Mouse (Mus musculus) liver, adult 2 months (tissue): ENCODE data around the gene Grap. TPM values are rescaled to one million over a fixed set of nuclear protein-coding genes. Genes with fewer than 3 reads are reported as not detected.

Experiments used
- DNase-seq: peaks from one replicate; pipeline ENCODE4 v3.0.0-alpha.2; 2011; ENCODE audit warnings: low read depth, low spot score; ENCODE audit errors: extremely low read depth
- H3K27ac ChIP-seq: fragments of 200-500 bp; replicated peaks from 2 replicates; pipeline ENCODE4 v1.5.1; 2012; ENCODE audit warnings: low read depth, mild to moderate bottlenecking, control low read depth, inconsistent platforms, low read length; ENCODE audit not compliant: insufficient read depth
- H3K27me3 ChIP-seq: fragments of 200-500 bp; 2 replicates; pipeline ENCODE4 v1.6.1; 2012; ENCODE audit warnings: mild to moderate bottlenecking, moderate library complexity, low read length, inconsistent platforms; ENCODE audit not compliant: control insufficient read depth, insufficient read depth
- H3K36me3 ChIP-seq: fragments of 200-500 bp; 2 replicates; pipeline ENCODE4 v1.6.1; 2012; ENCODE audit warnings: low read length, inconsistent platforms; ENCODE audit not compliant: control insufficient read depth, insufficient read depth
- H3K4me1 ChIP-seq: fragments of 200-500 bp; 2 replicates; pipeline ENCODE4 v1.6.1; 2011; ENCODE audit warnings: low read length; ENCODE audit not compliant: control insufficient read depth, insufficient read depth
- H3K4me3 ChIP-seq: fragments of 200-500 bp; 2 replicates; pipeline ENCODE4 v1.5.1; 2011; ENCODE audit warnings: low read depth, mild to moderate bottlenecking, control low read depth, low read length, moderate library complexity; ENCODE audit not compliant: insufficient read depth
- H3K79me2 ChIP-seq: fragments of 200-500 bp; 2 replicates; pipeline ENCODE4 v1.6.1; 2012; ENCODE audit warnings: inconsistent platforms, mild to moderate bottlenecking, low read length, moderate library complexity; ENCODE audit not compliant: control insufficient read depth, insufficient read depth
- H3K9ac ChIP-seq: fragments of 200-500 bp; 2 replicates; pipeline ENCODE4 v1.6.1; 2012; ENCODE audit warnings: low read depth, mild to moderate bottlenecking, control low read depth, inconsistent platforms, low read length
- CTCF ChIP-seq: fragments of 200-500 bp; IDR thresholded peaks from 2 replicates; pipeline ENCODE4 v1.5.1; 2011; ENCODE audit warnings: low read depth, low read length, control low read depth
- POLR2A ChIP-seq: fragments of 200-500 bp; IDR thresholded peaks from 2 replicates; pipeline ENCODE4 v1.6.1; 2011; ENCODE audit warnings: low read length, control low read depth; ENCODE audit not compliant: insufficient read depth; ENCODE audit errors: extremely low read depth
- WGBS: fragments of 180-500 bp; shearing (Covaris S2); methylation state at CpG from one replicate; pipeline ENCODE4 v1.1.7; 2018; 5-methylcytosine and 5-hydroxymethylcytosine counted together
- polyA plus RNA-seq: library from polyadenylated mRNA; depleted of rRNA; stranded (reverse); fragments of >200 nt; gene quantifications from 2 replicates; pipeline ENCODE4 v1.2.3, GENCODE M21; 2012
- total RNA-seq: library from RNA; depleted of rRNA; stranded (reverse); fragments of >200 nt; gene quantifications from 2 replicates; pipeline ENCODE4 v1.2.3, GENCODE M21; 2014

Gene Grap
- total and polyA plus RNA-seq, 2 experiments, result 3.4 to 3.8 TPM

DNA sequence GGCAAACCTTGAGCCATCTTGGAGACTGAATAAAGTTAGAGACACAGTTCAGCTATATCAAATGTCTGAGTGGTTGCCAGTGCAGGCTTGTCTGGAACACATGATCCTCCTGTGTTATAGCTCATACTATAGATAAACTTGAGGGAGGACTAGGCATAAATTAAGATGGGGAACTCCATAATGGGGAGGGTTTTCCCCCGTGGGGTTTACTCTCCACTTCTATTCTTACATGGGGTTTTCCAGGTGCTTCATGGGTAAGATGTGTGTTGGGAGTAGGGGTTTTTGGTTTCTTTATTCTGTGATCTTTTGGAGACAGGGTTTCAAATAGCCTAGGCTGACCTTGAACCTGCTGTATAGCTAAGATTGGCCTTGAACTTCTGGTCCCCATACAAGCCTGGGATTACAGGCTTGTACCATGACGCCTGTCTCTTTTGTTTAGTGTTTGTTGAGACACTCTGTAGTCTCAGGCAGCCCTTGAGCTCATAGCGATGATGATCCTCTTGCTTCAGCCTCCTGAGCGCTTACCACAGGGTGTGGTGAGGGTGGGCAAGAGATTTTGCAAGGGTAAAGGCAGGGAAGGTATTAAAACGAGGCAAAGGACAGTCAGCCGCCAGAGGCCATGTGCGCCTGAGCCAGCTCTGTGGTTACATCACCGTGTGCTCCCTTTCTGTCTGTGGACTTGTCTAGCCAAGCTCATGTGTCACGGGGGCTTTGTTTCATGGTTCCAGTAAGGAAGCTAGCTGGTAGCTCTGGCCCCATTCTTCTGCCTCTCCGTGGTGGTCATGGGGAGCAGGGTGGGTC is 5.8 kb upstream of the Grap start:
- TF ChIP-seq CTCF, result no peak
- no peak for TF ChIP-seq POLR2A
- DNase-seq, result peak; percentile 8
- whole genome bisulfite sequencing, result 76% methylated on average over 10 of the region's 10 CpGs

DNA sequence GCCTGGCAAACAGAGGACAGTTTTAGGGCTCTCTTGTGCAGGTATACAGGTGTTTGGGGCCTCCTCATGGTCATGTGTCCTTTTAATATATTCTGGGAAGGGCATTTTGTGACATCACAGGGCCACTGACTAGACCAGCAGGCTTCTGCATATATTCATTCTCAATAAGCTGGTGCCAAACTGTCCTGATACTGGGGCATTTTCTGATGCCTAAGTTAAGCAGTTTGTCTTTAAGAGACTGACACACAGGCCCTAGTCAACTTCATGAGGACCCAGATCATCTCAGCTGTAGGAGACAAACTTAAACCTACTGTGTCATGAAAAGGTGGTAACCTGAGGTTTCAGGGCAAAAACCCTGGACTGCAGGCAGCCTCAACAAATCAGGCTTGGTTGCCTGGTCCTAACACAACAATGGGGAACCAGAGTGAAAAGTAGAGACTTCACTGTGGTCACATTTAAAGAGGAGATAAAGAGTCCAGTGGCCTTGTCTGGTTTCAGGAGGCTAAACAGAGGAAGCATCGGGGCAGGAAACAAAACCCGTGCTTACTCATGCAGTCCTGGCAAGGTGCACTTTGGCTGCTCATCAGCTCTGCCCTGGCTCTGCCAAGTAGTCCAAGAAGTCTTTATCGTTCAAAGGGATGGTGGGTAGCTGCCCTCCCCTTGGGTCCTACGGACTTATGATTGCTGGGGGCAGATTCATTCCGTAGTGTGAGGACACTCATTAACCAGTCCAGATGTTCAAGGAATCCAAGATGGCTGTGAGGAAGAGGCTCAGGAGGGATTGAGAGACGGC is 4.9 kb upstream of the Grap start:
- H3K79me2 ChIP-seq, result no peaks in the 10 kb centered on the region
- H3K4me3 ChIP-seq, result no peak overlapping the region
- H3K4me1 ChIP-seq, result peaks cover 2% of the 10 kb centered on the region; the same call in 1 of the 2 replicates
- H3K27me3 ChIP-seq, result no peaks in the 10 kb centered on the region
- no peaks in the 10 kb centered on the region for H3K36me3 ChIP-seq
- peak; percentile 29 for DNase-seq
- TF ChIP-seq CTCF, result no peak
- TF ChIP-seq POLR2A, result no peak
- H3K9ac ChIP-seq, result no peak overlapping the region
- H3K27ac ChIP-seq, result no peak overlapping the region
- WGBS, result 59% methylated on average over 6 of the region's 6 CpGs

More for the DNA sequence above, 5.8 kb upstream of the Grap start:
- no peaks in the 10 kb centered on the region for H3K79me2 ChIP-seq
- no peak overlapping the region for H3K27ac ChIP-seq
- no peaks in the 10 kb centered on the region for H3K27me3 ChIP-seq
- peaks cover 2% of the 10 kb centered on the region; the same call in 1 of the 2 replicates for H3K4me1 ChIP-seq
- no peak overlapping the region for H3K9ac ChIP-seq
- no peak overlapping the region for H3K4me3 ChIP-seq
- no peaks in the 10 kb centered on the region for H3K36me3 ChIP-seq

DNA sequence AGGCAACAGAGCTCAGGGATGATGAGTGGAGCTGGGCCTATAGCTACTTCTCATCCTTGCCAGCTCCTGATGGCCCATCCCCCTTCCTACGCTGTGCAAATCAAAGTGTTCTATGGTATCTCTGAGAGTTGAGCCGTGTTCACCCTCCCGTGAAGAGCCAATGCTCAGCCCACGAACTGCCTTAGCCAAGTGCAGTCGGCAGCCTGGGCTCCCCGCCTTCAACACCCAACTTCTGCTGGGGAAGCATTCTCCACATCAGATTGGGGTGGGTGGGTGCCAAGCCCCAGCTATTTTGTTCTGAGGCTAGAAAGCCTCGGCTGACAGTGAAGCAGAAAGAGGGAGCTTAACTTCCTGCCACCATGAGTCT is 4.3 kb upstream of the Grap start:
- H3K27ac ChIP-seq, result no peak overlapping the region
- H3K4me1 ChIP-seq, result peaks cover under 1% of the 10 kb centered on the region; the same call in 1 of the 2 replicates
- DNase-seq, result no peak
- TF ChIP-seq POLR2A (no peak), CTCF (no peak)
- no peak overlapping the region for H3K9ac ChIP-seq
- H3K4me3 ChIP-seq, result no peak overlapping the region
- no peaks in the 10 kb centered on the region for H3K79me2 ChIP-seq
- H3K36me3 ChIP-seq, result no peaks in the 10 kb centered on the region
- H3K27me3 ChIP-seq, result no peaks in the 10 kb centered on the region
- WGBS, result 90% methylated on average over 7 of the region's 7 CpGs

DNA sequence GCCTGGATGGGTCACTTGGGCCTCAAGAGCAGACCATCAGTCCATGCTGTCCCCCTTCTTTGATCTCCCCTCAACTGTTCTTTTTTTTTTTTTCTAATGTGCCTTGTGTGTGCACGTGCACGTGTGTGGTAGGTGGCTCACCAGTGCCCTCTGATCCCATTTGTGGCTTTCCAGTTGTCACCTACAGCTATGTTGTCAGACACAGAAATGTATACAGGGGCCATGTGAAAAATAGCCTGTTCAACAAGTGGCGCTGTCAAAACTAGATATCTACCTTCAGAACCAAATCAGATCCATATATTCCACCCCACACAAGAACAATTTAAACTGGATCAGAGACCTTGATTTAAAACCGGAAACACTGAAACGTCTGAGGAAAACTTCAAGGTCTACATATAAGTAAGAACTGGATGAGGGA is 3.9 kb upstream of the Grap start:
- H3K9ac ChIP-seq, result no peak overlapping the region
- no peaks in the 10 kb centered on the region for H3K4me1 ChIP-seq
- H3K27me3 ChIP-seq, result no peaks in the 10 kb centered on the region
- no peak overlapping the region for H3K27ac ChIP-seq
- WGBS, result 96% methylated on average over 5 of the region's 5 CpGs
- H3K4me3 ChIP-seq, result no peak overlapping the region
- no peak for TF ChIP-seq POLR2A
- TF ChIP-seq CTCF, result no peak
- no peaks in the 10 kb centered on the region for H3K36me3 ChIP-seq
- no peaks in the 10 kb centered on the region for H3K79me2 ChIP-seq
- DNase-seq, result no peak

DNA sequence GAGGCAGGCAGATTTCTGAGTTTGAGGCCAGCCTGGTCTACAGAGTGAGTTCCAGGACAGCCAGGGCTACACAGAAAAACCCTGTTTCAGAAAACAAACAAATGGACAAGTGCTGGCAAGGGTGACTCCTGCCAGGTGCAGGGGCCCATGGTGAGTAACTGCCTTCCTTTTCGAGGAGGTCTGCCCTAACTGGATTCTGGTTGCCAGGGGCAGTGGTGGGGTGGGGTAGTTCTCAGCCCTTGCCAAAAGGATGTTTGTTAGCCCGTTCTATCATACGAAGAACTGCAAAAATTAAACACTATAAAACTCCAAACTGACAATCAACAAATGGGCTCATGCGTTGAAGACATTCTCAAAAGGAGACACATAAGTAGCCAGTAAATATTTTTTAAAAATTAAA is 3.4 kb upstream of the Grap start:
- TF ChIP-seq CTCF, result no peak
- TF ChIP-seq POLR2A, result no peak
- H3K9ac ChIP-seq, result no peak overlapping the region
- H3K79me2 ChIP-seq, result no peaks in the 10 kb centered on the region
- no peak for DNase-seq
- no peaks in the 10 kb centered on the region for H3K36me3 ChIP-seq
- H3K4me3 ChIP-seq, result no peak overlapping the region
- 93% methylated on average over 4 of the region's 4 CpGs for WGBS
- H3K4me1 ChIP-seq, result no peaks in the 10 kb centered on the region
- H3K27me3 ChIP-seq, result no peaks in the 10 kb centered on the region
- no peak overlapping the region for H3K27ac ChIP-seq
